Mouse (Mus musculus) liver, embryonic 14.5 days (tissue): Measurements from ENCODE around the gene Zer1.

ENCODE experiments used
- CTCF ChIP-seq: IDR thresholded peaks from 2 replicates; pipeline ENCODE4 v1.5.1; 2016; ENCODE audit warnings: antibody characterized with exemption, low read depth, control low read depth
- EP300 ChIP-seq: IDR thresholded peaks from 2 replicates; pipeline ENCODE4 v1.6.1; 2016; ENCODE audit warnings: antibody characterized with exemption, low read depth

GRCm38 (mm10) chr2:30078349-30078712 lies 46.1 kb downstream of the Zer1 start:
- TF ChIP-seq CTCF = no peak
- no peak for TF ChIP-seq EP300
